Mouse (Mus musculus): ENCODE measurements at regions not wholly inside any gene's neighbourhood (a gene's known extent, or its start where the extent isn't known, plus 50 kb on each side); places are given as distances from the start of the nearest gene placed in this dataset.

DNA sequence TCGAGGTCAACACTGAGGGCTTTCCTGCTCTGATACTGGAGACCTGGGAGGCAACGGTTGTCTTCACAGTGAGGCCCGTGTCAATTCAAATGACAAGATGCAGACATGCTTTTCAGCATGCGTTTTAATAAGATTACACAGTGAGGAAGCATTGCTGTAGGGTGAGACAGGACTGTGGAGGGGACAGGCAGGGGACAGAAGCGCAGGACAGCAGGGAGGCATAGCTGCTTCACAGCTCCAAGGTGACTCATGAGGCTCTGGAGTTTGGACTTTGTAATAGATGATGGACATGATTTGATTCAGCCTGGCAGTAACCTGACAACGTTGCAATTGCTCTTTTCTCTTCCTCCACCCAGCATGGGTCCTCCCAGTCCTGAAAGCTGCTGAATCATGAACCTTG is 343.3 kb downstream of the Med10 start:
- H3K4me3 ChIP-seq (ENCODE audit: insufficient read depth, low read depth, low read length), result no peak overlapping the region
- no peak for DNase-seq (ENCODE audit: extremely low read depth, low read depth, low spot score)
- H3K27ac ChIP-seq (replicated peaks; ENCODE audit: insufficient read depth, low read depth, low read length), result no peak overlapping the region
- WGBS, result 61% methylated on average over 6 of the region's 6 CpGs
- H3K36me3 ChIP-seq (ENCODE audit: control insufficient read depth, insufficient read depth, low read length), result no peaks in the 10 kb centered on the region
- no peaks in the 10 kb centered on the region for H3K27me3 ChIP-seq (ENCODE audit: control insufficient read depth, insufficient read depth, low read length)
- H3K4me1 ChIP-seq (ENCODE audit: control insufficient read depth, insufficient read depth, low read length), result no peaks in the 10 kb centered on the region
- TF ChIP-seq CTCF (IDR thresholded peaks at IDR 0.05; ENCODE audit: low read depth, low read length) (no peak), POLR2A (IDR thresholded peaks at IDR 0.05; ENCODE audit: extremely low read depth, insufficient read depth, low read length) (no peak)
- no peaks in the 10 kb centered on the region for H3K79me2 ChIP-seq (ENCODE audit: control insufficient read depth, insufficient read depth, low read length)
- no peak overlapping the region for H3K9ac ChIP-seq (ENCODE audit: low read depth, low read length)

DNA sequence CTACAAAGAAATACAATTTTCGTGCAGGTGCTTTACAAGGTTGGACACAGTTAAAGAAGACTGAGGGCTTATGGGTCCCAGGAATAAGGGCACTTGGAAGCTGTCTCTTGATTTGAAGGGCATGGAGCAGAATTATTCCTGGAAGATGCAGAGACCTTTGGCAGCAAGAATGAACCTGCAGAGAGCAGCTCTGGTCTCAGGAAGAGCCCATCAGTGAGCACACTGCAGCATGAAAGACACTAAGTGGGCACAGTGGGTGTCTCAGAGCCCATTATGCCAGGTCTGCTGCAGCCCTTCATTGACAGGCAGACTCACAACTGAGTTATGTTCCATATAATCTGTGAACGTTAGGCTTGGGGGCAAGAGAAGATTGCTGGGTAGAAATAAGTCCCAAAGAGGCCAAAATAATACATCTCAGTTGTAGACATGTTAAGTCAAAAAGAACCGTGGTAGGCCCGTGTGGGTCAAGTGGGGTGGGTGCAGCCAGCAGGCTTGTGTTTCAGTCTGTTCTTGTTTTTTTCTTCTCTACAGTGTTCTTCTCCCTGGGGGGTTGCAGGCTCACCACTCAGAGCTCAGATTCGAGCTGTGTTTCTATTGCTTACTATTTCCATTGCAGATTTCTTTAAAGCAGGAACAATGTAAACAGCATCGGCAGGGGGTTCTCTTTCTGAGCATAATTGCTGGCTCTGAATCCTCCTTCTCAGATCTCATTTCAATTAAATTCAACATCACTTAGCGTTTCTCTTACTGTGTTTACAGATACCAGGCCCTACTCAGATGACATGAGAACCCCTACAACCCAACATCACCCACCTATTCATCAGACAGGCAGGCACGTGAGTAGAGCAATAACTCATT is 347.1 kb downstream of the Med10 start:
- WGBS, result 39% methylated on average over 8 of the region's 8 CpGs
- no peak overlapping the region for H3K4me3 ChIP-seq (ENCODE audit: insufficient read depth, low read depth, low read length)
- H3K79me2 ChIP-seq (ENCODE audit: control insufficient read depth, insufficient read depth, low read length), result no peaks in the 10 kb centered on the region
- no peaks in the 10 kb centered on the region for H3K4me1 ChIP-seq (ENCODE audit: control insufficient read depth, insufficient read depth, low read length)
- no peak for TF ChIP-seq CTCF (IDR thresholded peaks at IDR 0.05; ENCODE audit: low read depth, low read length)
- no peak for TF ChIP-seq POLR2A (IDR thresholded peaks at IDR 0.05; ENCODE audit: extremely low read depth, insufficient read depth, low read length)
- H3K36me3 ChIP-seq (ENCODE audit: control insufficient read depth, insufficient read depth, low read length), result no peaks in the 10 kb centered on the region
- no peak overlapping the region for H3K9ac ChIP-seq (ENCODE audit: low read depth, low read length)
- no peaks in the 10 kb centered on the region for H3K27me3 ChIP-seq (ENCODE audit: control insufficient read depth, insufficient read depth, low read length)
- no peak overlapping the region for H3K27ac ChIP-seq (replicated peaks; ENCODE audit: insufficient read depth, low read depth, low read length)
- no peak for DNase-seq (ENCODE audit: extremely low read depth, low read depth, low spot score)

- DNase-seq (ENCODE audit: extremely low read depth, low read depth, low spot score), result no peak
- H3K36me3 ChIP-seq (ENCODE audit: control insufficient read depth, insufficient read depth, low read length), result no peaks in the 10 kb centered on the region
- H3K27me3 ChIP-seq (ENCODE audit: control insufficient read depth, insufficient read depth, low read length), result no peaks in the 10 kb centered on the region
- H3K4me1 ChIP-seq (ENCODE audit: control insufficient read depth, insufficient read depth, low read length), result no peaks in the 10 kb centered on the region
- no peaks in the 10 kb centered on the region for H3K79me2 ChIP-seq (ENCODE audit: control insufficient read depth, insufficient read depth, low read length)
- no peak overlapping the region for H3K4me3 ChIP-seq (ENCODE audit: insufficient read depth, low read depth, low read length)
- WGBS, result 50% methylated on average over 10 of the region's 10 CpGs
- no peak overlapping the region for H3K9ac ChIP-seq (ENCODE audit: low read depth, low read length)
- no peak overlapping the region for H3K27ac ChIP-seq (replicated peaks; ENCODE audit: insufficient read depth, low read depth, low read length)
- no peak for TF ChIP-seq POLR2A (IDR thresholded peaks at IDR 0.05; ENCODE audit: extremely low read depth, insufficient read depth, low read length)
- no peak for TF ChIP-seq CTCF (IDR thresholded peaks at IDR 0.05; ENCODE audit: low read depth, low read length)
Observed at GRCm38 (mm10) chr13:70149899-70150184, 347.6 kb downstream of the Med10 start.

DNA sequence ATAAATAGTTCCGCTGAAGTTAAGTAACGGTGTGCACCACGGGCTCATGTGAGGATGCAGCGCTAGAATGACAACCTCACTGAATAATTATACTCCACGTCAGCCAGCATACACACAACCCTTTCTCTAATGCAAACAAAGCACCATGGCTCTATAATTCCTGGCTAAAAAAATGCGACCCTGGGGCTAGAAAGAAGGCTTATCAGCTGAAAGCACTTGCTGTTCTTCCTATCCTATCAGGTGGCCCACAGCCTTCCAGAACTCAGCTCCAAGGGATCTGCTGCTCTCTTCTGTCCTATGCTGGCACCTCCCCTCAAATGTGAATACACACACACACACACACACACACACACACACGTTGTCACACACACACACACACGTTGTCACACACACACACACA is 350.9 kb downstream of the Med10 start:
- Histone ChIP-seq H3K4me3 (ENCODE audit: insufficient read depth, low read depth, low read length) (no peak overlapping the region), H3K27me3 (ENCODE audit: control insufficient read depth, insufficient read depth, low read length) (no peaks in the 10 kb centered on the region), H3K79me2 (ENCODE audit: control insufficient read depth, insufficient read depth, low read length) (no peaks in the 10 kb centered on the region), H3K4me1 (ENCODE audit: control insufficient read depth, insufficient read depth, low read length) (no peaks in the 10 kb centered on the region), H3K9ac (ENCODE audit: low read depth, low read length) (no peak overlapping the region), H3K36me3 (ENCODE audit: control insufficient read depth, insufficient read depth, low read length) (no peaks in the 10 kb centered on the region), H3K27ac (replicated peaks; ENCODE audit: insufficient read depth, low read depth, low read length) (no peak overlapping the region)
- DNase-seq (ENCODE audit: extremely low read depth, low read depth, low spot score), result no peak
- TF ChIP-seq POLR2A (IDR thresholded peaks at IDR 0.05; ENCODE audit: extremely low read depth, insufficient read depth, low read length) (no peak), CTCF (IDR thresholded peaks at IDR 0.05; ENCODE audit: low read depth, low read length) (no peak)
- 68% methylated on average over 8 of the region's 8 CpGs for WGBS

GRCm38 (mm10) chr13:70155596-70155995 is 353.4 kb downstream of the Med10 start:
- H3K4me3 ChIP-seq (ENCODE audit: insufficient read depth, low read depth, low read length), result no peak overlapping the region
- TF ChIP-seq CTCF (IDR thresholded peaks at IDR 0.05; ENCODE audit: low read depth, low read length), result no peak
- TF ChIP-seq POLR2A (IDR thresholded peaks at IDR 0.05; ENCODE audit: extremely low read depth, insufficient read depth, low read length), result no peak
- H3K79me2 ChIP-seq (ENCODE audit: control insufficient read depth, insufficient read depth, low read length), result no peaks in the 10 kb centered on the region
- 70% methylated on average over 5 of the region's 5 CpGs for WGBS
- H3K9ac ChIP-seq (ENCODE audit: low read depth, low read length), result no peak overlapping the region
- no peaks in the 10 kb centered on the region for H3K36me3 ChIP-seq (ENCODE audit: control insufficient read depth, insufficient read depth, low read length)
- no peak overlapping the region for H3K27ac ChIP-seq (replicated peaks; ENCODE audit: insufficient read depth, low read depth, low read length)
- H3K27me3 ChIP-seq (ENCODE audit: control insufficient read depth, insufficient read depth, low read length), result no peaks in the 10 kb centered on the region
- no peaks in the 10 kb centered on the region for H3K4me1 ChIP-seq (ENCODE audit: control insufficient read depth, insufficient read depth, low read length)
- no peak for DNase-seq (ENCODE audit: extremely low read depth, low read depth, low spot score)

DNA sequence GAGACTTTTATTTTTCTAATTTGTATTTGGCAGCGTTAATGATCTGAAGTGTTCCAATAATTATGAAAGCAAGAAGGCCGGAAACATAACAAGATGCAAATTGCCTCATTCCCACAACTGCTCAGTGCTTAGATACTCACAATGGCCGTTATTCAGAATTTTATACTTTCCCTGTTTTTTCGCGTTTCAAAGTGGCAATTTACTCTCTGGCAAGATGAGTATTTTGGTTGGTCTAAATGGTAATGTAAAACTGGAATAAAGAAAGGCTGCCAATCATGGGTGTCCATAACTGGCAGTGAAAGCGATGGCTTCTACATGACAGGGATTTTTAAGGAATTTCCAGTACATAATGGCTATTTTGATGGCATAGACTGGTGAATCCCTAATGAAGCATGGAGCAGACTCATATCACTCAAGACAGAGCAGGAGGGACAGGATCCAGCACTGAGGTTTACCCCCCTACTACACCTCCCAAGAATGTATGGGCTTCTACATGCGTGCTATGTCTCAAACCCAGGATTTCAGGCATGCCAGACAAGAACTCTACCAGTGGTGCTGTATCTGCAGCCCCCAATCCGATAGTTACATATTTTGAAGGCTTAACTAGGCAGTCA is 354.9 kb downstream of the Med10 start:
- Histone ChIP-seq H3K9ac (ENCODE audit: low read depth, low read length) (no peak overlapping the region), H3K4me1 (ENCODE audit: control insufficient read depth, insufficient read depth, low read length) (no peaks in the 10 kb centered on the region), H3K27ac (replicated peaks; ENCODE audit: insufficient read depth, low read depth, low read length) (no peak overlapping the region), H3K27me3 (ENCODE audit: control insufficient read depth, insufficient read depth, low read length) (no peaks in the 10 kb centered on the region), H3K36me3 (ENCODE audit: control insufficient read depth, insufficient read depth, low read length) (no peaks in the 10 kb centered on the region), H3K79me2 (ENCODE audit: control insufficient read depth, insufficient read depth, low read length) (no peaks in the 10 kb centered on the region), H3K4me3 (ENCODE audit: insufficient read depth, low read depth, low read length) (no peak overlapping the region)
- TF ChIP-seq POLR2A (IDR thresholded peaks at IDR 0.05; ENCODE audit: extremely low read depth, insufficient read depth, low read length) (no peak), CTCF (IDR thresholded peaks at IDR 0.05; ENCODE audit: low read depth, low read length) (no peak)
- DNase-seq (ENCODE audit: extremely low read depth, low read depth, low spot score), result no peak
- WGBS, result 89% methylated on average over 8 of the region's 8 CpGs

Data from liver, adult 2 months (tissue).